Mouse (Mus musculus): ENCODE data around the gene Snurf.
A peak's percentile ranks its signal among the peaks of the same experiment; 100 is the strongest.

Snurf gene

DNA sequence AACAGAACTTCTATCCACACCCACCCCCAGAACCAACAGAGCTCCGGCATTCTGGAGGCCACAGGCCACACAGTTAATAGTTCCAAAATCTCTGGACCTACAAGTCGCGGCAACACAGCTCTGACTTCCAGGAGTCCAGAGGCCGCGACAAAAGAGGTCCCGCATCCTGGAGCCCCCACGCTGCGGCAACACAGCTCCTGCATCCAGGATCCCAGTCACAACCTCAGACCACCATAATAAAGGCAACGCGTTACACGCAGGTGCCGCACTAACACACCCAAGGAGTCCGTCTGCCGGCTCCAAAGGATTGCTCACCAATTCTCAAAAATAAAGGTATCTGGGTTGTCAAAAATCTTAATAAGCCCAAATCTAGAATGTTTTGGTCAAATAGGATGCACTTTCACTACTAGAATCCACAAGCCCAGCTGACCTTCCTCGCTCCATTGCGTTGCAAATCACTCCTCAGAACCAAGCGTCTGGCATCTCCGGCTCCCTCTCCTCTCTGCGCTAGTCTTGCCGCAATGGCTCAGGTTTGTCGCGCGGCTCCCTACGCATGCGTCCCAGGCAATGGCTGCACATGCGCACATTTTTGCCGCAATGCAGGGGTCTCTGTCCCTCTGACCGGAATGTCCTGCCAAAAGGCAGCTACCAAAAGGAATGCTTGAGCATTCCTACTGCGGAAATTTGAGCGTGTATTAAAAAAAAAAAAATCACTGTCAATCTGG lies at the start of gene Snurf, which contains the start of gene Gm38393:
TSS of gene Snurf (minus strand) at position 444 of the 725 bp plus-strand sequence.
TSS of gene Gm38393 (minus strand) at position 459 of the 725 bp plus-strand sequence.
- TF ChIP-seq CTCF (conservative IDR thresholded peaks at IDR 0.05; ENCODE audit: low read length) (no peak), NANOG (IDR thresholded peaks at IDR 0.05; ENCODE audit: borderline replicate concordance, low read length) (no peak), POU5F1 (IDR thresholded peaks at IDR 0.05; ENCODE audit: borderline replicate concordance, low read length) (no peak)
- Histone ChIP-seq H3K36me3 (ENCODE audit: insufficient read depth, low read length) (no peaks in the 10 kb centered on the region), H3K9me3 (ENCODE audit: low read length) (peaks cover 40% of the 10 kb centered on the region), H3K4me3 (replicated peaks; ENCODE audit: low read length) (peak within 1 kb of the TSS; percentile 82), H3K27me3 (ENCODE audit: insufficient read depth, low read length) (no peaks in the 10 kb centered on the region), H3K4me1 (replicated peaks; ENCODE audit: low read depth, low read length) (peaks cover 15% of the 10 kb centered on the region)

DNA sequence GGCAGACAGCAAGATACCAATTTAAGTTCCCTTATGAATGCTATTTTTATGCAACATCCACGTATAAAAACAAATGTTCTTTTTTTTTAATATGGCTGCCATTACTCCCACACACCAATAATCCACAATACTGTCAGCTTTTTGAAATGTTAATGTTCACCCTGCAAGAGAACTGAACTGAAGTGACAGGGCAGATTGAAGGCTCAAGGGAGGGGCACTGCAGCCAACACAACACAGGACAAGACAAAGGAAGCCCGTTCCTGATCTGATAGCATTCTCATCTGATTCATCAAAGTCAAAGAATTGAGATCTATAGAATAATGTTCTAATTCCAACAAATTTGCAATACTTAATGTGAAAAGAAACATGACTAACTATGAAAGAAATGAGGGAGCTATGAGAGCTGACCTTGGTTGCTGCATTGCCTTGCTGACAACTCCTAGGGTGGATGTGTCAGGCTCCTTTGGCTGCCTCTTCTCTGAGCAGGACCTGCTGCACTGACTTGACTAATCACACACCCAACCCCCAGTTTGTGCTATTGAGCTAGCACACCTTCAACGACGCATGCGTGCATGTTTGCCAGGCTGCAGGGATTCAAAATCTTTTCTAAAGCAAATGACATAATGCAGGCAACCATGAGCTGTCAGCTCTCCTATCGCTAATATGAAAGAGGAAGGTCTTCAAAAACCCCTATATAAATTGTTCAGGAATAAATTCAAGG lies 42.8 kb upstream of the Snurf start:
- no peaks in the 10 kb centered on the region for H3K4me1 ChIP-seq (replicated peaks; ENCODE audit: low read depth, low read length)

DNA sequence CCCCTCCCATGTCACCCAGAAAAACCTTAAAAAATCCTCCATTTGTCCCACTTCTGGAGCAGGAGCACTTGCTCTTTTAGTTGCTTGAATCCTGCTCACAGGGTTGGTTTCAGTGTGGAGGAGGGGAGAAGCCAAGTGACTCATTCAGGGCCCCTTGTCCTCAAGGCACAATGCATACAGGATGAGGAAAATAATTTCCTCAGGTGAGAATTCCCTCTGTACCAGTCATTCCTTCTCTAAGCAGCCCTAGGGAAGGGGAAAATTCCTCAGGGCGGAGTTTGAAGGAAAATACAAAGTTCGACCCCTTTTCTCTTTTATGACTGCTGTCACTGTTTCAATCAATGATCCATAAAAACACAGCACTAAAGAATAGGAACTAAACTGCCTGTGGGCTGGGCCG lies 8.3 kb upstream of the Snurf start:
- H3K36me3 ChIP-seq (ENCODE audit: insufficient read depth, low read length): no peaks in the 10 kb centered on the region
- no peak overlapping the region for H3K4me3 ChIP-seq (replicated peaks; ENCODE audit: low read length)
- TF ChIP-seq CTCF (conservative IDR thresholded peaks at IDR 0.05; ENCODE audit: low read length) (no peak), POU5F1 (IDR thresholded peaks at IDR 0.05; ENCODE audit: borderline replicate concordance, low read length) (no peak), NANOG (IDR thresholded peaks at IDR 0.05; ENCODE audit: borderline replicate concordance, low read length) (no peak)
- H3K27me3 ChIP-seq (ENCODE audit: insufficient read depth, low read length): no peaks in the 10 kb centered on the region
- peaks cover 11% of the 10 kb centered on the region for H3K9me3 ChIP-seq (ENCODE audit: low read length)
- peaks cover 6% of the 10 kb centered on the region; the same call in 1 of the 2 replicates for H3K4me1 ChIP-seq (replicated peaks; ENCODE audit: low read depth, low read length)

More for the DNA sequence above, 42.8 kb upstream of the Snurf start:
- Histone ChIP-seq H3K27me3 (ENCODE audit: insufficient read depth, low read length) (no peaks in the 10 kb centered on the region), H3K36me3 (ENCODE audit: insufficient read depth, low read length) (no peaks in the 10 kb centered on the region), H3K4me3 (replicated peaks; ENCODE audit: low read length) (no peak overlapping the region), H3K9me3 (ENCODE audit: low read length) (peaks cover 4% of the 10 kb centered on the region; the same call in 1 of the 2 replicates)
- TF ChIP-seq POU5F1 (IDR thresholded peaks at IDR 0.05; ENCODE audit: borderline replicate concordance, low read length) (no peak), CTCF (conservative IDR thresholded peaks at IDR 0.05; ENCODE audit: low read length) (no peak), NANOG (IDR thresholded peaks at IDR 0.05; ENCODE audit: borderline replicate concordance, low read length) (no peak)

DNA sequence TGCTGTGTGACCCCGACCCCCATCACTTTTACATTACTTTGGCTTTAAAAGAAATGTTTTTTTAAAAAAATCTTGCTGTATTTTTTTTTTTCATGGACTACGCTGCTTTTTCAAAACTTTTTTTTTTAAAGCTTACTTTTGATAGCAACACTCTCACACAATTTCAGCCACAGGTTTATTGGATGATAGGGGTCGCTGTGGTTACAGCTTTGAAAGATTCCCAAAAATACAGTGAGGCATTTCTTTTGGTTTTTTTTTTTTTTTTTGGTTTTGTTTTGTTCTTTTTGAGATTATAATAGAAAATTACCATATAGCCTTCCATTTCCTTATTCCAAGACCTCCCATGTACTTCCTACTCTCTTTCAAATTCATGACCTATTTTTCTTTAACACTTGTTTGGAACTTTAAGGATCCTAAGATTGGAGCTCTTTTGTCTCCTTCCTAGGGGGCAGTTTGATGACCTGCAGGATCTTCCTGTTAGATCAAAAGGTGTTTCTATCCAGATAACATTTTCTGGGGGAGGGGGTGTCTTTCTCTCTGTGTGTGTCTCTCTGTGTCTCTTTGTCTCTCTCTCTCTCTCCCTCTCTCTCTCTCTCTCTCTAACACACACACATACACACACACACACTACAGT lies 3.0 kb upstream of the Snurf start:
- Histone ChIP-seq H3K27me3 (ENCODE audit: insufficient read depth, low read length) (no peaks in the 10 kb centered on the region), H3K36me3 (ENCODE audit: insufficient read depth, low read length) (no peaks in the 10 kb centered on the region), H3K9me3 (ENCODE audit: low read length) (peaks cover 46% of the 10 kb centered on the region), H3K4me3 (replicated peaks; ENCODE audit: low read length) (no peak overlapping the region), H3K4me1 (replicated peaks; ENCODE audit: low read depth, low read length) (peaks cover 15% of the 10 kb centered on the region)
- TF ChIP-seq POU5F1 (IDR thresholded peaks at IDR 0.05; ENCODE audit: borderline replicate concordance, low read length) (no peak), CTCF (conservative IDR thresholded peaks at IDR 0.05; ENCODE audit: low read length) (no peak; the same call in 1 of the 2 replicates), NANOG (IDR thresholded peaks at IDR 0.05; ENCODE audit: borderline replicate concordance, low read length) (no peak)

DNA sequence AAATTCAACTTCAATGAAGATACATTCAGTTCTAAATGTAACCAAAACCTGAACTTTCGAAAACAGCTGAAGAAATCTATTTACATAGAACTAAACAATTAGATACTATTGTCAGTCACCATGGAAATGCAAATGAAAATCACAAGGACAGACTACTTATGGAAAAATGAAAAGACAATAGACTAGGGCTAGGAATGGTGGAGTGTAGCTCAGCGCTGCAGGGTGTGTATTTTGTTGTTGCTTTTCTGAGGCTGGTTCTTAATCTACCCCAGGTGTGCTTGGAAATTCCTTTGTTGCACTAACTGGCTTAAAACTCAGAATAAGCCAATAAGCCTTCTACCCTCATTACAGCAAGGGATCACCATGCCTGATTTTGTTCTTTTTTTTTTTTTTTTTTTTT lies 1.4 kb upstream of the Snurf start:
- H3K4me1 ChIP-seq (replicated peaks; ENCODE audit: low read depth, low read length): peaks cover 15% of the 10 kb centered on the region
- H3K27me3 ChIP-seq (ENCODE audit: insufficient read depth, low read length): no peaks in the 10 kb centered on the region
- no peak for TF ChIP-seq CTCF (conservative IDR thresholded peaks at IDR 0.05; ENCODE audit: low read length)
- no peak for TF ChIP-seq POU5F1 (IDR thresholded peaks at IDR 0.05; ENCODE audit: borderline replicate concordance, low read length)
- peak; percentile 53; the same call in 1 of the 2 replicates for TF ChIP-seq NANOG (IDR thresholded peaks at IDR 0.05; ENCODE audit: borderline replicate concordance, low read length)
- H3K9me3 ChIP-seq (ENCODE audit: low read length): peaks cover 46% of the 10 kb centered on the region
- no peak overlapping the region for H3K4me3 ChIP-seq (replicated peaks; ENCODE audit: low read length)
- no peaks in the 10 kb centered on the region for H3K36me3 ChIP-seq (ENCODE audit: insufficient read depth, low read length)

DNA sequence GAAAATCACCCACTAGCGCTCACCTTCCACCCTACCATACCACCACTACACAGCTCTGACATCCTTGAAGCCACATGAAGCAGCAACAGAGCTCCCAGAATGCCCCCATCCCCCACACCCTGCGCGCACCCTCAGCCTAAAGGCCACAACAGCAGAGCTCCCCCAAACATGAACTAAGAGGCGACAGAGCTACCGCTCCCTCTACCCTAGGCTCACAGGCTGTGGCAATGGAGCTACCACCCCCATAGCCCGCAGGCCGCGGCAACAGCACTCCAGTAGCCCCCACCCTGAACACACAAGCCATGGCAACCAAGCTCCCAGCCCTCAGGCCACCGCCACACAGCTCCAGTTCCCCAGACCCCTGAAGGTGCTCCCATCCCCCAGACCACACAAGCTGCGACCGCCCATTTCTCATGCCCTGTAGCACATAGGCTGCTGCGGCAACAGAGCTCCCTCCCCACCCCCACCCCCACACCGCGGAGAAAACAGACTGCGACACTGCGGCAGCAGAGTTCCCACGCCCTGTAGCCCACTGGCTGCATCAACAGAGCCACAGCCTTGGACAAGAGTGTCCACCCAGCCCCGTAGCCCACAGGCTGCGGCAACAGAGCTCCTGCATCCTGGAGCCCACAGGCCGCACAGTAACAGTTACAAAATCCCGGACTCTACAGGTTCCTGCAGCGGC lies 786 bp downstream of the Snurf start:
- H3K4me1 ChIP-seq (replicated peaks; ENCODE audit: low read depth, low read length): peaks cover 12% of the 10 kb centered on the region
- TF ChIP-seq CTCF (conservative IDR thresholded peaks at IDR 0.05; ENCODE audit: low read length) (no peak), POU5F1 (IDR thresholded peaks at IDR 0.05; ENCODE audit: borderline replicate concordance, low read length) (no peak), NANOG (IDR thresholded peaks at IDR 0.05; ENCODE audit: borderline replicate concordance, low read length) (no peak)
- H3K36me3 ChIP-seq (ENCODE audit: insufficient read depth, low read length): 0 out of 2 replicates have a peak, but pooled peaks cover 3% of the 10 kb centered on the region
- no peaks in the 10 kb centered on the region for H3K27me3 ChIP-seq (ENCODE audit: insufficient read depth, low read length)
- peaks cover 40% of the 10 kb centered on the region for H3K9me3 ChIP-seq (ENCODE audit: low read length)
- peak overlapping the region; percentile 82 for H3K4me3 ChIP-seq (replicated peaks; ENCODE audit: low read length)

DNA sequence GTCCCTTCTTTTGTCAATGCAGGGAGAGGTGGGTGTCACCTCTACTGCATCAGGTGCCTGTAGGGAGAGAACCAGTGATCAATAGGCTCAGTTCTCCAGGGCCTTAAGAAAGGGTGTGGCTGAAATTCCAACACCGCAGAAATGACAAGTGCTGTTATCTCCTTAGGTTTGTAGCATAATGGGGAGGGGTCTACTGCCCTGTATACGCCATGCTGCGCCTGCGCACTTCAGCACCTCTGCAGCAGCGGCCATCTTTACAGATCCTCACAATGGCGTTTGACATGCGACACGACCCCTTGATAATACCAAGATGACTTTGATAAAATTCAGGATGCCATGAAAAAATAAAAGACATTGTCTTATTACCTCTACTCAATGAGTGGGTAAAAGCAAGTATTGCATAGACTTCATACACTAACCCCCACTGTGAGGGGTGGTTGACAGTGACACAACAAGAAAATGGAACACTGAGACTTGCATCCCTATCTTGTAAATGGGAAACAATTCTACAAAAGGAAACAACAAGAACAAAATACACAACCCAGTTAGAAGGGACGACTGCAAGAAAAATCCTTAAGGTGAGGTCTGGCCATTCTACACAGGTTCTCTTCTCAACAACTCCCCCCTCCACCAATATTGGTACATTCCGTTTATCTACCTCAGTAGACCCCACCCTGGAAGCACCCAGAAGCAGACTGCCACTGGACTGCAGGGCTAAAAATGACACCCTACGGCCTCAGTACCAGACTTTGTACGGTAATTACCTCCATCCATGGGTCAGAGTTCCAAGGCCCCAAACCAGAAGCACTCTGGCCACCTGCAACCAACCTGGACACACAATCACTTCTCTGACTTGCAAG lies 1.6 kb downstream of the Snurf start:
- H3K36me3 ChIP-seq (ENCODE audit: insufficient read depth, low read length): 0 out of 2 replicates have a peak, but pooled peaks cover 3% of the 10 kb centered on the region
- peaks cover 8% of the 10 kb centered on the region for H3K4me1 ChIP-seq (replicated peaks; ENCODE audit: low read depth, low read length)
- H3K9me3 ChIP-seq (ENCODE audit: low read length): peaks cover 40% of the 10 kb centered on the region
- no peaks in the 10 kb centered on the region for H3K27me3 ChIP-seq (ENCODE audit: insufficient read depth, low read length)
- peak overlapping the region; percentile 82 for H3K4me3 ChIP-seq (replicated peaks; ENCODE audit: low read length)
- no peak for TF ChIP-seq NANOG (IDR thresholded peaks at IDR 0.05; ENCODE audit: borderline replicate concordance, low read length)
- TF ChIP-seq CTCF (conservative IDR thresholded peaks at IDR 0.05; ENCODE audit: low read length): no peak
- no peak for TF ChIP-seq POU5F1 (IDR thresholded peaks at IDR 0.05; ENCODE audit: borderline replicate concordance, low read length)
